Mouse (Mus musculus) small intestine, adult 2 months (tissue): ENCODE data around the gene Dnali1.

ENCODE experiments used
- CTCF ChIP-seq: fragments of 200-500 bp; IDR thresholded peaks from 2 replicates; pipeline ENCODE4 v1.5.1; 2012; ENCODE audit warnings: low read depth, mild to moderate bottlenecking, control low read depth, inconsistent platforms, low read length, moderate library complexity, mixed read lengths; ENCODE audit not compliant: insufficient replicate concordance, insufficient read length; ENCODE audit errors: extremely low read depth
- POLR2A ChIP-seq: fragments of 200-500 bp; IDR thresholded peaks from 2 replicates; pipeline ENCODE4 v1.6.1; 2012; ENCODE audit warnings: low read depth, mild to moderate bottlenecking, control low read depth, inconsistent platforms, low read length, moderate library complexity

GRCm38 (mm10) chr4:125065517-125066307 is at the start of gene Dnali1:
- TF ChIP-seq CTCF = no peak
- TF ChIP-seq POLR2A = no peak
